Comparison of ENCODE assay signal across 8 mouse cellular contexts in genomic region chr6:91410168-91410780, GRCm38 (mm10). TPM values are rescaled to one million over a fixed set of nuclear protein-coding genes. Genes with fewer than 3 reads are reported as not detected.
A peak's percentile ranks its signal among the peaks of the same experiment; 100 is the strongest.
DNase-seq lines count a peak whose midpoint lies in the region; ATAC-seq lines count a peak whose summit lies in the region.
"Had no signal": no experiment of that assay in that cellular context is flagged by ENCODE, and none has a peak within 500 bp of the region (broad histone marks: within the 10 kb centered on the region; RNA-seq: fewer than 3 reads in every experiment).

No protein-coding gene starts in this region.

- ATAC-seq in embryonic facial prominence, embryonic 11.5 days (replicated peaks; ENCODE audit: insufficient number of reproducible peaks, low FRiP score, low TSS enrichment, low read depth), result no peak
- ATAC-seq in limb, embryonic 12.5 days (ENCODE audit: insufficient number of reproducible peaks, insufficient read depth, low FRiP score, low TSS enrichment, low read depth), result no peak

- peaks cover 53% of the 10 kb centered on the region for H3K27me3 ChIP-seq in embryonic facial prominence, embryonic 11.5 days (ENCODE audit: control insufficient read depth, insufficient read depth, low read length)
- H3K27me3 ChIP-seq in limb, embryonic 12.5 days, result peaks cover 96% of the 10 kb centered on the region

- peak; percentile 36 to 37 for DNase-seq in right cerebral cortex, postnatal 10 days (ENCODE audit: low spot score in 2 of 2)
- DNase-seq in right cerebral cortex, postnatal 25 days, result no peak
- DNase-seq in embryonic facial prominence, embryonic 11.5 days (ENCODE audit: low spot score), result no peak
- DNase-seq in spleen, adult 12 weeks (ENCODE audit: low spot score), result no peak
- DNase-seq in adrenal gland, postnatal 36 days, result no peak
- DNase-seq in kidney, adult 9 months, result no peak

- H3K9ac ChIP-seq in embryonic facial prominence, embryonic 11.5 days (replicated peaks; ENCODE audit: low read length), result peak overlapping the region; percentile 32; the same call in 1 of the 2 replicates
- H3K9ac ChIP-seq in limb, embryonic 12.5 days (replicated peaks), result no peak overlapping the region
- H3K9ac ChIP-seq: liver, embryonic 14.5 days had no signal

- H3K4me2 ChIP-seq in embryonic facial prominence, embryonic 11.5 days (ENCODE audit: low read depth, low read length), result peak overlapping the region; percentile 93
- H3K4me2 ChIP-seq in limb, embryonic 12.5 days, result peak overlapping the region; percentile 89

- 1% methylated on average over 26 of the region's 26 CpGs for WGBS in embryonic facial prominence, embryonic 11.5 days
- under 1% methylated on average over 26 of the region's 26 CpGs for WGBS in limb, embryonic 12.5 days

- H3K36me3 ChIP-seq in embryonic facial prominence, embryonic 11.5 days (replicated peaks; ENCODE audit: control insufficient read depth, insufficient read depth, low read depth, low read length), result no peaks in the 10 kb centered on the region
- no peaks in the 10 kb centered on the region for H3K36me3 ChIP-seq in limb, embryonic 12.5 days

- H3K27ac ChIP-seq in embryonic facial prominence, embryonic 11.5 days (replicated peaks; ENCODE audit: low read depth, low read length), result no peak overlapping the region
- H3K27ac ChIP-seq in limb, embryonic 12.5 days, result no peak overlapping the region
- H3K27ac ChIP-seq: liver, embryonic 14.5 days had no signal

- peak overlapping the region; percentile 53 for H3K4me3 ChIP-seq in embryonic facial prominence, embryonic 11.5 days (ENCODE audit: low read depth, low read length)
- peak overlapping the region; percentile 49 for H3K4me3 ChIP-seq in limb, embryonic 12.5 days (replicated peaks)

- no peaks in the 10 kb centered on the region for H3K9me3 ChIP-seq in embryonic facial prominence, embryonic 11.5 days (replicated peaks; ENCODE audit: control insufficient read depth, low read length)
- H3K9me3 ChIP-seq in limb, embryonic 12.5 days, result no peaks in the 10 kb centered on the region

- peaks cover 6% of the 10 kb centered on the region; the same call in 1 of the 2 replicates for H3K4me1 ChIP-seq in embryonic facial prominence, embryonic 11.5 days (ENCODE audit: control insufficient read depth, insufficient read depth, low read length)
- H3K4me1 ChIP-seq in limb, embryonic 12.5 days (replicated peaks), result peaks cover 24% of the 10 kb centered on the region

RNA-seq across cellular contexts. Expression of gene Wnt7a, which starts 0.9 kb away (rescaled TPM):
- polyA plus RNA-seq in embryonic facial prominence, embryonic 11.5 days (2014; fragmentation: Nextera tagmentation; extraction: Ambion mirVana), result 0.82 and 1.3 TPM in 2 replicates
- 5.1 and 5.7 TPM in 2 replicates for polyA plus RNA-seq in limb, embryonic 12.5 days (2016; fragmentation: Nextera tagmentation; extraction: Ambion mirVana)
- not detected for total RNA-seq in adrenal gland, postnatal 36 days (2021)
- polyA plus RNA-seq: liver, embryonic 14.5 days had no signal

Comparison
In these comparisons a context has a peak if more than half of its experiments do, and no peak if none do; other contexts are left out.
1. DNase-seq: peak in right cerebral cortex, postnatal 10 days (2 of 2); none in right cerebral cortex, postnatal 25 days (single experiment), embryonic facial prominence, embryonic 11.5 days (single experiment), spleen, adult 12 weeks (single experiment), adrenal gland, postnatal 36 days (0 of 2) and kidney, adult 9 months (single experiment).